Mouse (Mus musculus) common myeloid progenitor, adult 5-6 weeks (primary cell): ENCODE results near the gene Tns3. TPM values are rescaled to one million over a fixed set of nuclear protein-coding genes. Genes with fewer than 3 reads are reported as not detected.

Experiments
- ATAC-seq: replicated peaks from 2 replicates; pipeline ENCODE4 v1.8.0; 2016; ENCODE audit warnings: low read depth, mild to moderate bottlenecking, moderate TSS enrichment, inconsistent platforms; ENCODE audit not compliant: poor library complexity, severe bottlenecking
- total RNA-seq: library from RNA; stranded (forward); fragments of 200-1000, 187-1606 nt; gene quantifications from 2 replicates; pipeline ENCODE4 v1.2.3, GENCODE M21; 2017

Gene Tns3
- total RNA-seq, 1 experiment from 2014 or later, result 16.8 TPM

DNA sequence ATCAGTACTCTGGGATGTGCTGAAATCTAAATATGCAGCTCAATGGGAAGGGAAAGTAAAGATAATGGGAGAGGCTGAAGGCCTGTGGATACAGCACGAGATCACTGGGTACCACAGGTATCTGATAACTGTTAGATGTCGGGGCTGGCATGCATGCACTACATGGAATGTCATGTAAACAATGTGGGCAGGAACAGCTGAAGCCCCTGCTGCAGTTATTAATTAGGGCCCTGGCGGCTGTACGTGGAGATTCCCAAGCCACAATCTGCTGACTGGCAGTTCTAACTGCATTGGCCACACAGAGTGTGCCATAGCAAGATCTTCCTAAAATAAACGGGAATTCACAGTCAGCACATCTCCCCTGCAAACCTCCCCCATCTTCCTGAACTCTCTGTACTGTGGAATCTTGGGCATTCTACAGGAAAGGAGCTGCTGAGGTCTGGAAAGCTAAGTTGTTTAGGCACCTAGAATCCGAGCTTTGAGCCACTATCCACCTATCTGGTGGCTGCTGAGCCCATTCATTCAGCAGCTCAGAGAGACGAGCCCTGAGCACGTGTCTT is 170.3 kb downstream of the Tns3 start:
- ATAC-seq, result no peak

GRCm38 (mm10) chr11:8492332-8492731 is 172.0 kb downstream of the Tns3 start:
- no peak for ATAC-seq

- ATAC-seq, result no peak
Observed at GRCm38 (mm10) chr11:8488248-8488647, 176.1 kb downstream of the Tns3 start.

GRCm38 (mm10) chr11:8486552-8486951 is 177.8 kb downstream of the Tns3 start:
- ATAC-seq, result no peak

DNA sequence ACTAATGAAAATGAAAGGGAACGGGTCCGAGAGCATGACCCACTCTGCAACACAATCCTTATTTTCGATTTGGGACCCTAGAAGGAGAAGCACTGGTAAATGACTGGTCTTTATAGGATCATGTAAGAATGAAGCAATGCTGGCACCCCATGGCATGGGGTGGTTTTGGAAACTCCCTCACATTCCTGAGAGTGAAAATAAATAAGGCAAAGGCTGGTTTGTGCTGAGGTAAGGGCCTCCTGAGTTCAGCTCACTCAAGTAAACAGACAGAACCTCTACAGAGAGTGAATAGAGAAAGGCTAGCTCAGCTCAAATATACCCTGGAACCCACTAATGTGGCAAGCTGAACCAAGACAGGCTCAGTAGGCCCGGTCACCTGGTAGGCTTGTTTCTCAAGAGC is 179.8 kb downstream of the Tns3 start:
- no peak for ATAC-seq

DNA sequence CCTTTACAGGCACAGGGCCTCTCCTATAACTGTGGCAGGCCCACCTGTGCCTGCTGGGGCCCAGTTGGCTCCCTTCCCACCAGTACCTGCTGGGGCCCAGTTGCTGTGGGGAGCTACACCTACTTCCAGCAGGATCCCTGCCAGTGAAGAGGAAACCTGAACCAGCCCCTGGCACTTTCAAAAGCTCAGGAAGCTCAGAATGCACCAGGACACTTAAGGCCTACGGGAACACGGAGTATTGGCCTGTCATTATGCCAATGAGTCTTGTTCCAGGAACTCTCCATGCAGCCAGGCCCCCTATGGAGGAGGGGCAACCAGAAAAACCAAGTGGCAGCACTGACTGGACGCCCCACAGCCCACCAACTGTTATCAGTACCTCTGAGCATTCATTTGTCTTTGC is 181.6 kb downstream of the Tns3 start:
- ATAC-seq, result no peak

DNA sequence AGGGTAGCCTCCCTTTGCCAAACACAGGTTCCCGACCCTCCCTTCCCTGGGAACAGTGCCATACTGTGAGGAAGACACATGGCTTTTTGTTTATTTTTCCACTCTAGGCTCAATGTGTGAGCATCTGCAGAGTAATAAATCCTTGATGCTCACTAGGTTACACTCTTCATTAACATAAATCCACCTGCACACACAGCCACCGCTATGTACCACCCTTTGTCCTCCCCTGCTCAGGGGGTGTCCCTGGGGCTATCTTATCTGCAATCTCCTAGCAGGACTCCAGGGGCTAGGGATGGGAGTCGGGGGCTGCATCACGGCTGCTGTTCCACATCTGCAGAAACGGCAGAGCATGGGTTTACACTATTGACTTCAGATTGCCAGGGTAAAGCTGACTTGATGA is 182.4 kb downstream of the Tns3 start:
- ATAC-seq, result no peak

GRCm38 (mm10) chr11:8481529-8481928 is 182.8 kb downstream of the Tns3 start:
- no peak for ATAC-seq

DNA sequence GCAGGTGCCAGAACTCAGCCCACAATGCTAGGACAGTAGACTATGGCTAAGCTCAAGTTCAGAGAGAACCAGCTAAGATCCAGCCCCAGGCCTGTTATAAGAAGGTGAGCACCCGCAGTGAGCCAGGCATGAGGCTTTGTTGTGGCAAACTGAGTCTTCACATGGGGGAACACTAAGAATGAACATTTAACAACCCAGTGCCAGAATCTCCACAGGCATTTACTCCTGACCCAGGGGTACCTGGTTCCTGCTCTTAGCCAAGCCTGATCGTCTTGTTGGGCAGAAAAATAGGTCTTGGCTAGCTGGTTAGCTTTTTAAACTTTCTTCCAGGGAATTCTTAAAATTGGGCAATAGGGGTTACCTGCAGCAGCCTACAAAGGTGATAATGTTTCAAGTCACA is 184.5 kb downstream of the Tns3 start:
- ATAC-seq, result no peak

GRCm38 (mm10) chr11:8479313-8479712 is 185.0 kb downstream of the Tns3 start:
- ATAC-seq, result no peak

- ATAC-seq, result no peak
Observed at GRCm38 (mm10) chr11:8473616-8474015, 190.7 kb downstream of the Tns3 start.

DNA sequence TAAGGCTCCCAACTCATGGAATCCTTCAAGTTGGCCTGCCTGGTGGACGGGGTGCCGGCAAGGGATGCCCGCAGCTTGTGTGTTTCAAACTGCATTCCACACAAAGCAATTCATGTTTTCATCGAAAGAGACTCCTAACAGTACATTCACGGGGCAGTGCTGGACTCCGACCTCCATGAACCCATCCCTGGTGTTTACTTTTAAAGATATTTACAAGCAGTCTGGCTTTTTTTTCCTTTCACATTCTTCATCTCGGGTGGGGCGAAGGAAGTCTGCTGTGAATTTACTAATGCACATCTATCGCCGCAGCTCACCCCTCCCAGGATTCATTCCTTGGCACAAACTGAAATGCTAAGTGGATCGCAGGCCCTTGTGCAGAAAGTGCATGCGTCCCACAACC is 191.9 kb downstream of the Tns3 start:
- ATAC-seq, result no peak

DNA sequence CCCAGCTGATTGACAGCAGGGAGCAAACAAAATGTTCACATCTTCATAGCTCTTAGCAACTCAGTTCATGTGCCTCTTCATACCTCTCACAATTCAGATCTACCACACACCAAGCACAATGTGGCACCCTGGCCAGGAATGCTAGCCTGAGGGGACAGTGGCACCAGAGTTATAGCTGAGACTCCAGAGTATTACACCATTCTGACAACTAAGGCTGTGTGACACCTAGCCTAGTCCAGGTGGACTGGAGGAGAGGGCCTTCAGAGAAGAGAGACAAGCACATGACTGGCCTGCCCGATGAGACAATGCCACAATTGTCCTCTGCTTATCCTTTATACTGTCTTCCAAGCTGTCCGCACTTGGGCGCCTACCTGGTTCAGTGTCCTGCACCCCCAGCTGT is 192.8 kb downstream of the Tns3 start:
- ATAC-seq, result no peak

GRCm38 (mm10) chr11:8469537-8469936 is 194.8 kb downstream of the Tns3 start:
- ATAC-seq, result no peak

DNA sequence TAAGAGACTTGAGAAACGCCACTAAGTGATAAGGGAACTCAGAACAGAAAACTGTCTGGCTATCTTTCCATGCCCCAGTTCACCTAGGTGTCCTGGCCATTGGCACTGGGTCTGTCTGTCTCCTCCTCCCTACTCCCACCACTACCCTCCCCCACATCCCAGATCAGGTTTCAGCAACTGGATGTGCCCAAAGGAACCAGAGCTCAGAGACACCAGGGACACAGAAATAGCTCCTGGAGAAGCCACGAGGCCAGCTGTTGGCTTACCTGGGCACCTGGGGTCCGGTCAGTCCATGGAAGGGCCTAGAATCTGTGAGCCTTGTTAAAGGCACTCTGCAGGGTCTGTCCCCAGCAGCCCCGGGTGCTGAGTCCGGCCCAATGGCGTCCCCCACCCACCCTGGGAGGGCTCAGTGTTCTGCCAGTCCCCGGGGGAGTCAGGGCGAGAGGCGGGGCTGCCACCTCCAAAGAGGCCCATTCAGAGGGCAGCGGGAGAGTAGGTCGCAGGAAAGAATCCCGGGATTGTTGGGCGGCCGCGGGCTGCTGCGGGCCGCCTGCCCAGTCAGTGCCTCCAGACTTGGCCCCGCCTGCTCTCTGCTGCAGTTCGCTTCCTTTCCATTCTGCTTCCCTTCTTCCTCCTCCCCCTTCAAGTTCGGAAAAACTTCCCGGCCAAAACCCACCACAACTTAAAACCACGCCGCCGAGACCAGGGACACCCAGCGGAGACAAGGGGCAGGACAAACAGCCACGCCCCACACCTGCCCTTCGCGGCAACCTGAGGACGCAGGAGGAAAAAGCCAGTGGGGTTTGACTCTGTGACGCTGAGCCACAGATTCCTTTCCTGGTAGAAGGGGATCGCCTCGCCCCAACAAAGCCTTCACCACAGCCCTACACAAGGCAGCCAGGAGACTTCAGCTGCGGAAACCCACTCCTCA is 195.9 kb downstream of the Tns3 start:
- ATAC-seq, result peak; percentile 73

GRCm38 (mm10) chr11:8467403-8468160 is 196.8 kb downstream of the Tns3 start:
- no peak for ATAC-seq

GRCm38 (mm10) chr11:8463866-8464265 is 200.5 kb downstream of the Tns3 start:
- ATAC-seq, result no peak

DNA sequence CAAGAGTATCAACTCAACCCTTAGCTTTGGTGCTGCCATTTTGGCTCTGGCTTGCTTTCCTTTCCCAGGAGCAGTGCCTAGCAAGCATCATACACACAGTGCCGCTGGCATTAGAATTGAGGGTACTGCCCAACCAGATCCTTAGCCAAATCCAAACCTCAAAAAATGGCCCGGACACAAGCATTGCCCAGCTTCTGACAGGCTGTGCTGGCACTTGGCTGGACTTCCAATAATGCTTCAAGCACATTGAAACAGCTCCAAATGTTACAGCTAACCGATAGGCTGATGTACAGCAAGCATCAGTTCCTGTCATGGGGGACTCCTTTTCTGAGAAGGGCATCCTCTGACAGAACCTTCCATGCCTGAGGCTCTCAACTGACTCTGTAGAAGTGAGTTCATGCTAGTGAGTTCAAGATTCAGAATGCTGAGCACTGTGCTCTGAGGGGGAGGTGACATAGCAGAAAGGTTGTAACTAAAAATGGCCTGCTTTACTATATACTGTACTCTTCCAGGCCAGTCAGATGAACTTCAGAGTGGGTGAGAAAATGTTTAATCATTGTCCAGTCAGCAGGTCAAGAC is 201.4 kb downstream of the Tns3 start:
- ATAC-seq, result no peak

DNA sequence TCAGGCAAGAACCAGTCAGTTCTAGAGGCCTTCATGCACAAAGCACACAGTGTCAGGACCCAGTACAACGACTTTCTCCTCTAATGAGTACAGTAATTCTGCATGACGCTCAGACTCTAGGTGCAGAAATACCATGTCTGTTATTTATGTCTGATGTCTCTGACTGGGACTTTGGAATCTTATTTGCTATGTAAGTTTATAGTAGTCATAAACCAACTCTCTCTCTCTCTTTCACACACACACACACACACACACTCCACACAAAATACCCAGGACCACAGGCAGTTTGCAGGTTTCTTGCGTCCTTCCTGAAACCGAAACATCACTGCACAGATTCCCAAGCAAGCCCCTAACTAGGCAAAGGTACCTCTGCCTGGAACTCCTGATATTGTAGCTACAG is 203.5 kb downstream of the Tns3 start:
- no peak for ATAC-seq

GRCm38 (mm10) chr11:8457951-8458350 is 206.4 kb downstream of the Tns3 start:
- ATAC-seq, result no peak
